ENCODE assay signal across 8 mouse cellular contexts in genomic region chr13:65278383-65279341, GRCm38 (mm10). TPM values are rescaled to one million over a fixed set of nuclear protein-coding genes. Genes with fewer than 3 reads are reported as not detected.
DNase-seq lines count a peak whose midpoint lies in the region; ATAC-seq and TF ChIP-seq lines count a peak whose summit lies in the region.

TSS of gene Zfp369 (plus strand) at chr13:65278814.

- H3K27me3 ChIP-seq in hindbrain, embryonic 10.5 days (ENCODE audit: insufficient read depth, poor library complexity, severe bottlenecking) = no peaks in the 10 kb centered on the region
- no peaks in the 10 kb centered on the region for H3K27me3 ChIP-seq in lung, postnatal 0 days (replicated peaks; ENCODE audit: insufficient read depth, low read length)

- H3K4me2 ChIP-seq in lung, postnatal 0 days (replicated peaks; ENCODE audit: low read depth, low read length) = peak within 1 kb of the TSS; percentile 61

- ATAC-seq in frontal cortex, adult (ENCODE audit: low TSS enrichment) = peak; percentile 99
- ATAC-seq in lung, postnatal 0 days = peak; percentile 99

- peaks cover 53% of the 10 kb centered on the region for H3K9me3 ChIP-seq in hindbrain, embryonic 10.5 days
- H3K9me3 ChIP-seq in lung, postnatal 0 days (ENCODE audit: low read length) = no peaks in the 10 kb centered on the region

- H3K27ac ChIP-seq in hindbrain, embryonic 10.5 days = peak within 1 kb of the TSS; percentile 91
- H3K27ac ChIP-seq in lung, postnatal 0 days (ENCODE audit: low read length) = peak within 1 kb of the TSS; percentile 81

- peak; percentile 92 for DNase-seq in MN1 (ENCODE audit: low spot score)
- peak; percentile 94 for DNase-seq in cerebellum, adult 9-10 months
- DNase-seq in hindbrain, embryonic 10.5 days (ENCODE audit: low spot score) = peak; percentile 94
- peak; percentile 94 for DNase-seq in layer of hippocampus, adult 9-11 months
- DNase-seq in lung, postnatal 0 days (ENCODE audit: low spot score) = peak; percentile 98
- peak; percentile 89 for DNase-seq in ovary, postnatal 14 days (ENCODE audit: low spot score)
- peak; percentile 95 for DNase-seq in thymus, postnatal 14 days

- no peak for TF ChIP-seq EP300 in lung, postnatal 0 days (IDR thresholded peaks at IDR 0.05)

- peak within 1 kb of the TSS; percentile 61 for H3K9ac ChIP-seq in lung, postnatal 0 days (replicated peaks; ENCODE audit: low read depth)

- WGBS in hindbrain, embryonic 10.5 days = under 1% methylated on average over 50 of the region's 50 CpGs
- 0% methylated on average over 50 of the region's 50 CpGs for WGBS in lung, postnatal 0 days

- no peaks in the 10 kb centered on the region for H3K4me1 ChIP-seq in hindbrain, embryonic 10.5 days (replicated peaks)
- 0 out of 2 replicates have a peak, but pooled peaks cover 3% of the 10 kb centered on the region for H3K4me1 ChIP-seq in lung, postnatal 0 days (ENCODE audit: insufficient read depth, low read depth, low read length)

- peak; percentile 45 for TF ChIP-seq CTCF in lung, postnatal 0 days (IDR thresholded peaks at IDR 0.05)

- peaks cover 72% of the 10 kb centered on the region for H3K36me3 ChIP-seq in hindbrain, embryonic 10.5 days
- no peaks in the 10 kb centered on the region for H3K36me3 ChIP-seq in lung, postnatal 0 days (ENCODE audit: insufficient read depth, low read length)

- peak within 1 kb of the TSS; percentile 62 for H3K4me3 ChIP-seq in hindbrain, embryonic 10.5 days
- H3K4me3 ChIP-seq in lung, postnatal 0 days (ENCODE audit: low read depth, low read length) = peak within 1 kb of the TSS; percentile 74

RNA-seq across cellular contexts. Expression of gene Zfp369, which starts in this region (rescaled TPM):
- polyA plus RNA-seq in hindbrain, embryonic 10.5 days (2016; fragmentation: Nextera tagmentation; extraction: Ambion mirVana) = 13.7 and 14.7 TPM in 2 replicates
- polyA plus RNA-seq in lung, postnatal 0 days (2015; fragmentation: Nextera tagmentation; extraction: Ambion mirVana) = 7.0 and 7.7 TPM in 2 replicates

Comparison
In these comparisons a context has a peak if more than half of its experiments do, and no peak if none do; other contexts are left out.
1. Peak in every context shown above with its lines: DNase-seq, ATAC-seq, H3K4me3 ChIP-seq and H3K27ac ChIP-seq.